Mouse (Mus musculus) gastrocnemius, adult 8-10 months (tissue): ENCODE measurements around the gene Atp8a1. TPM values are rescaled to one million over a fixed set of nuclear protein-coding genes. Genes with fewer than 3 reads are reported as not detected.
"Not testable (repeated sequence)": the region's sequence is repeated elsewhere in the genome, so short reads cannot be mapped to it uniquely, and the experiment has no call there.

Experiments
- DNase-seq, 2 experiments: peaks; one replicate each; pipeline ENCODE4 v3.0.0; 2022; ENCODE audit warnings: low spot score in 2 of 2
- total RNA-seq, 4 experiments: library from RNA; stranded (reverse); gene quantifications; 2 replicates each; pipeline ENCODE4 v1.2.4; 2022

Gene Atp8a1
- total RNA-seq, 4 experiments from 2014 or later = 69.0 to 91.3 (median 78.6) TPM

- no peak for DNase-seq
These were observed 20.3 kb downstream of the Atp8a1 start for GRCm38 (mm10) chr5:67826935-67827334.

- DNase-seq = no peak
These were observed 21.0 kb downstream of the Atp8a1 start for GRCm38 (mm10) chr5:67826278-67826677.

GRCm38 (mm10) chr5:67824600-67824999 is 22.6 kb downstream of the Atp8a1 start:
- DNase-seq = peak in 1 of 2 experiments; percentile 32

- DNase-seq = no peak
These were observed 23.5 kb downstream of the Atp8a1 start for GRCm38 (mm10) chr5:67823771-67824170.

- no peak for DNase-seq
These were observed 24.6 kb downstream of the Atp8a1 start for GRCm38 (mm10) chr5:67822619-67823018.

GRCm38 (mm10) chr5:67821987-67822401 is 25.2 kb downstream of the Atp8a1 start:
- no peak for DNase-seq

GRCm38 (mm10) chr5:67821185-67821584 is 26.0 kb downstream of the Atp8a1 start:
- DNase-seq = no peak

GRCm38 (mm10) chr5:67819451-67819850 is 27.8 kb downstream of the Atp8a1 start:
- DNase-seq = no peak

- no peak for DNase-seq
These were observed 31.5 kb downstream of the Atp8a1 start for GRCm38 (mm10) chr5:67815572-67816325.

- DNase-seq = not testable (repeated sequence)
These were observed 32.2 kb downstream of the Atp8a1 start for GRCm38 (mm10) chr5:67815060-67815459.

GRCm38 (mm10) chr5:67814437-67814965 is 32.7 kb downstream of the Atp8a1 start:
- DNase-seq = no peak

GRCm38 (mm10) chr5:67813334-67813733 is 33.9 kb downstream of the Atp8a1 start:
- DNase-seq = no peak

- no peak for DNase-seq
These were observed 44.8 kb downstream of the Atp8a1 start for GRCm38 (mm10) chr5:67802174-67803030.

GRCm38 (mm10) chr5:67800801-67801200 is 46.4 kb downstream of the Atp8a1 start:
- DNase-seq = no peak

GRCm38 (mm10) chr5:67799785-67800184 is 47.4 kb downstream of the Atp8a1 start:
- DNase-seq = no peak

- DNase-seq = no peak
These were observed 48.9 kb downstream of the Atp8a1 start for GRCm38 (mm10) chr5:67798348-67798747.

GRCm38 (mm10) chr5:67797006-67797958 is 50.0 kb downstream of the Atp8a1 start:
- DNase-seq = no peak

GRCm38 (mm10) chr5:67794129-67794800 is 53.0 kb downstream of the Atp8a1 start:
- DNase-seq = peak; percentile 37 to 51

GRCm38 (mm10) chr5:67782775-67783174 is 64.5 kb downstream of the Atp8a1 start:
- DNase-seq = no peak

- peak in 1 of 2 experiments; percentile 28 for DNase-seq
These were observed 69.2 kb downstream of the Atp8a1 start for GRCm38 (mm10) chr5:67778026-67778425.
